Mouse (Mus musculus): ENCODE data around the gene Ankrd39. TPM values are rescaled to one million over a fixed set of nuclear protein-coding genes. Genes with fewer than 3 reads are reported as not detected.

Ankrd39 gene
- total and polyA plus RNA-seq, 2 experiments from 2014 or later, result 30.4 to 34.3 TPM

GRCm38 (mm10) chr1:36492416-36493139, 54.7 kb downstream of the Ankrd39 start:
- H3K4me1 ChIP-seq (ENCODE audit: insufficient read depth, low read length), result no peaks in the 10 kb centered on the region
- 46% methylated on average over 9 of the region's 9 CpGs for WGBS
- ATAC-seq (ENCODE audit: low FRiP score) (peak; percentile 58; the same call in 1 of the 2 replicates), DNase-seq (ENCODE audit: low spot score) (peak; percentile 59)
- no peak overlapping the region for H3K9ac ChIP-seq (replicated peaks; ENCODE audit: low read length, poor library complexity, severe bottlenecking)
- no peak overlapping the region for H3K4me3 ChIP-seq (ENCODE audit: low read depth, low read length)
- TF ChIP-seq CTCF (IDR thresholded peaks at IDR 0.05), result peak; percentile 67
- no peaks in the 10 kb centered on the region for H3K27me3 ChIP-seq (ENCODE audit: insufficient read depth, low read length)
- H3K4me2 ChIP-seq (ENCODE audit: low read depth, low read length, poor library complexity, severe bottlenecking), result no peak overlapping the region
- no peak overlapping the region for H3K27ac ChIP-seq (ENCODE audit: low read depth, low read length)
- no peaks in the 10 kb centered on the region for H3K36me3 ChIP-seq (ENCODE audit: insufficient read depth, low read length)
- no peaks in the 10 kb centered on the region for H3K9me3 ChIP-seq (ENCODE audit: low read length)

- Histone ChIP-seq H3K9ac (replicated peaks; ENCODE audit: low read length, poor library complexity, severe bottlenecking) (no peak overlapping the region), H3K9me3 (ENCODE audit: low read length) (no peaks in the 10 kb centered on the region), H3K27ac (ENCODE audit: low read depth, low read length) (no peak overlapping the region), H3K4me3 (ENCODE audit: low read depth, low read length) (no peak overlapping the region), H3K27me3 (ENCODE audit: insufficient read depth, low read length) (no peaks in the 10 kb centered on the region), H3K4me1 (ENCODE audit: insufficient read depth, low read length) (no peaks in the 10 kb centered on the region), H3K36me3 (ENCODE audit: insufficient read depth, low read length) (no peaks in the 10 kb centered on the region), H3K4me2 (ENCODE audit: low read depth, low read length, poor library complexity, severe bottlenecking) (no peak overlapping the region)
- no peak for DNase-seq (ENCODE audit: low spot score)
- ATAC-seq (ENCODE audit: low FRiP score), result no peak
- TF ChIP-seq CTCF (IDR thresholded peaks at IDR 0.05), result no peak
- 64% methylated on average over 6 of the region's 6 CpGs for WGBS
Observed at GRCm38 (mm10) chr1:36489661-36490060, 57.6 kb downstream of the Ankrd39 start.

Small RNA genes lying within 50 kb of the gene (microRNA-seq; reads per million reads assigned to microRNA genes)
- not detected for gene Gm47280 (ENCODE audit: borderline number of aligned reads)

Other genes starting within 250 kb of the Ankrd39 start
- gene Arid5a, start 239.7 kb downstream of the Ankrd39 start, total RNA-seq (2014; rRNA removed), result 3.9 and 5.4 TPM in 2 replicates
- gene Arid5a, start 239.7 kb downstream of the Ankrd39 start, polyA plus RNA-seq (2015; fragmentation: Nextera tagmentation; extraction: Ambion mirVana), result 3.1 and 3.4 TPM in 2 replicates
- gene Kansl3, start 178.3 kb downstream of the Ankrd39 start, total RNA-seq (2014; rRNA removed), result 62.3 and 67.5 TPM in 2 replicates
- gene Kansl3, start 178.3 kb downstream of the Ankrd39 start, polyA plus RNA-seq (2015; fragmentation: Nextera tagmentation; extraction: Ambion mirVana), result 31.4 and 35.6 TPM in 2 replicates
- not detected in 2 replicates for gene Fer1l5, start 175.2 kb downstream of the Ankrd39 start, total RNA-seq (2014; rRNA removed)
- gene Fer1l5, start 175.2 kb downstream of the Ankrd39 start, polyA plus RNA-seq (2015; fragmentation: Nextera tagmentation; extraction: Ambion mirVana), result 1.0 and 1.3 TPM in 2 replicates
- gene Lman2l, start 102.2 kb downstream of the Ankrd39 start, total RNA-seq (2014; rRNA removed), result 25.9 and 26.4 TPM in 2 replicates
- gene Lman2l, start 102.2 kb downstream of the Ankrd39 start, polyA plus RNA-seq (2015; fragmentation: Nextera tagmentation; extraction: Ambion mirVana), result 40.0 and 40.7 TPM in 2 replicates
- gene Cnnm4, start 75.8 kb downstream of the Ankrd39 start, total RNA-seq (2014; rRNA removed), result 15.6 and 16.8 TPM in 2 replicates
- 10.6 and 11.0 TPM in 2 replicates for gene Cnnm4, start 75.8 kb downstream of the Ankrd39 start, polyA plus RNA-seq (2015; fragmentation: Nextera tagmentation; extraction: Ambion mirVana)
- 32.9 and 40.8 TPM in 2 replicates for gene Cnnm3, start 35.6 kb downstream of the Ankrd39 start, total RNA-seq (2014; rRNA removed)
- 4.3 and 5.2 TPM in 2 replicates for gene Cnnm3, start 35.6 kb downstream of the Ankrd39 start, polyA plus RNA-seq (2015; fragmentation: Nextera tagmentation; extraction: Ambion mirVana)
- 9.8 and 11.6 TPM in 2 replicates for gene Ankrd23, start 10.6 kb downstream of the Ankrd39 start, total RNA-seq (2014; rRNA removed)
- gene Ankrd23, start 10.6 kb downstream of the Ankrd39 start, polyA plus RNA-seq (2015; fragmentation: Nextera tagmentation; extraction: Ambion mirVana), result 12.8 and 14.8 TPM in 2 replicates
- not detected in 2 replicates for gene Gm42417, start 8.0 kb downstream of the Ankrd39 start, total RNA-seq (2014; rRNA removed)
- 0.42 and 0.65 TPM in 2 replicates for gene Gm42417, start 8.0 kb downstream of the Ankrd39 start, polyA plus RNA-seq (2015; fragmentation: Nextera tagmentation; extraction: Ambion mirVana)
- 30.0 and 32.7 TPM in 2 replicates for gene Sema4c, start 10.9 kb upstream of the Ankrd39 start, total RNA-seq (2014; rRNA removed)
- 14.7 and 18.0 TPM in 2 replicates for gene Sema4c, start 10.9 kb upstream of the Ankrd39 start, polyA plus RNA-seq (2015; fragmentation: Nextera tagmentation; extraction: Ambion mirVana)
- not detected in 2 replicates for gene Fam178b, start 135.7 kb upstream of the Ankrd39 start, total RNA-seq (2014; rRNA removed)
- 0.20 and 0.32 TPM in 2 replicates for gene Fam178b, start 135.7 kb upstream of the Ankrd39 start, polyA plus RNA-seq (2015; fragmentation: Nextera tagmentation; extraction: Ambion mirVana)
- gene Cox5b, start 144.0 kb upstream of the Ankrd39 start, total RNA-seq (2014; rRNA removed), result 346 and 362 TPM in 2 replicates
- gene Cox5b, start 144.0 kb upstream of the Ankrd39 start, polyA plus RNA-seq (2015; fragmentation: Nextera tagmentation; extraction: Ambion mirVana), result 835 and 901 TPM in 2 replicates
- gene 4933424G06Rik, start 162.7 kb upstream of the Ankrd39 start, total RNA-seq (2014; rRNA removed), result not detected in 2 replicates
- 0.81 and 2.1 TPM in 2 replicates for gene 4933424G06Rik, start 162.7 kb upstream of the Ankrd39 start, polyA plus RNA-seq (2015; fragmentation: Nextera tagmentation; extraction: Ambion mirVana)
- 139 TPM in 2 replicates for gene Actr1b, start 167.0 kb upstream of the Ankrd39 start, total RNA-seq (2014; rRNA removed)
- gene Actr1b, start 167.0 kb upstream of the Ankrd39 start, polyA plus RNA-seq (2015; fragmentation: Nextera tagmentation; extraction: Ambion mirVana), result 113 and 120 TPM in 2 replicates
- 2.2 and 3.3 TPM in 2 replicates for gene Zap70, start 214.4 kb upstream of the Ankrd39 start, total RNA-seq (2014; rRNA removed)
- 2.4 and 2.6 TPM in 2 replicates for gene Zap70, start 214.4 kb upstream of the Ankrd39 start, polyA plus RNA-seq (2015; fragmentation: Nextera tagmentation; extraction: Ambion mirVana)

All from midbrain, postnatal 0 days (tissue).